Mouse (Mus musculus) ovary, postnatal 14 days (tissue): ENCODE measurements around the gene Actn1.
A peak's percentile ranks its signal among the peaks of the same experiment; 100 is the strongest.

ENCODE experiments used
- DNase-seq: peaks from one replicate; pipeline ENCODE4 v3.0.0; 2022; ENCODE audit warnings: low spot score

Gene Actn1

GRCm38 (mm10) chr12:80136264-80136930 is 123.8 kb downstream of the Actn1 start:
- DNase-seq = no peak

- DNase-seq = no peak
These were observed 125.0 kb downstream of the Actn1 start for GRCm38 (mm10) chr12:80135173-80135572.

- DNase-seq = no peak
These were observed 127.1 kb downstream of the Actn1 start for GRCm38 (mm10) chr12:80133011-80133545.

- peak; percentile 85 for DNase-seq
These were observed 127.7 kb downstream of the Actn1 start for GRCm38 (mm10) chr12:80132250-80133003.

GRCm38 (mm10) chr12:80131359-80132249 is 128.6 kb downstream of the Actn1 start:
- DNase-seq = no peak

- DNase-seq = no peak
These were observed 129.4 kb downstream of the Actn1 start for GRCm38 (mm10) chr12:80130558-80131358.

GRCm38 (mm10) chr12:80129531-80129930 is 130.6 kb downstream of the Actn1 start:
- no peak for DNase-seq

GRCm38 (mm10) chr12:80127191-80127762 is 132.9 kb downstream of the Actn1 start:
- no peak for DNase-seq

- DNase-seq = no peak
These were observed 134.9 kb downstream of the Actn1 start for GRCm38 (mm10) chr12:80125316-80125715.

- DNase-seq = no peak
These were observed 135.4 kb downstream of the Actn1 start for GRCm38 (mm10) chr12:80124756-80125155.

GRCm38 (mm10) chr12:80124211-80124610 is 136.0 kb downstream of the Actn1 start:
- no peak for DNase-seq

- DNase-seq = no peak
These were observed 136.9 kb downstream of the Actn1 start for GRCm38 (mm10) chr12:80123227-80123803.

- no peak for DNase-seq
These were observed 138.7 kb downstream of the Actn1 start for GRCm38 (mm10) chr12:80121438-80121837.

- DNase-seq = no peak
These were observed 141.6 kb downstream of the Actn1 start for GRCm38 (mm10) chr12:80118588-80118987.
